Comparison of ENCODE assay signal across 20 mouse cellular contexts in the genomic region with DNA sequence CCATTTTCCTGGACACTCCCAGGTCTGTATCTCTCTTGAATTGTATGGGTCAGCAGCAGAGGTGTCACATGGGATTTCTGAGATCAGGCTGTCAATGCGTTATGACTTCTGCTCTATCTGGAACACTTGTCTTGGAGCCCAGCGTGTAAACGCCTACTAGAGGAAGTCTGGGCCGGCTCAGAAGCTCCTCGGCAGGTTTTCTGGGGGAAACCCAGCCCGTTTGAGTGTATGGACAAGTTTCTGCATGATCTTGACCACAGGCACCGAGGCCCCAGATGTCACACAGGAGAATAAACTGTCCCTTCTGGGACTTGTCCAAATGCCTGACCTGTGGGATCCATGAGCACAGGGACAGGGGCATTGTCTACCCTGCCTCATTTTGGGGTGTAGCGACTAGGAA.
A peak's percentile ranks its signal among the peaks of the same experiment; 100 is the strongest.
DNase-seq lines count a peak whose midpoint lies in the region; ATAC-seq lines count a peak whose summit lies in the region.
"Had no signal": no experiment of that assay in that cellular context is flagged by ENCODE, and none has a peak within 500 bp of the region (broad histone marks: within the 10 kb centered on the region; RNA-seq: fewer than 3 reads in every experiment).

No protein-coding gene starts in this region.

- H3K4me2 ChIP-seq in forebrain, embryonic 15.5 days (replicated peaks): no peak overlapping the region
- H3K4me2 ChIP-seq: embryonic facial prominence, embryonic 13.5 days; limb, embryonic 15.5 days; neural tube, embryonic 15.5 days had no signal

- no peaks in the 10 kb centered on the region for H3K9me3 ChIP-seq in forebrain, embryonic 15.5 days
- H3K9me3 ChIP-seq: embryonic facial prominence, embryonic 13.5 days; limb, embryonic 15.5 days; neural tube, embryonic 15.5 days had no signal

- peaks cover 20% of the 10 kb centered on the region for H3K4me1 ChIP-seq in forebrain, embryonic 15.5 days

- no peak overlapping the region for H3K9ac ChIP-seq in forebrain, embryonic 15.5 days (replicated peaks)
- H3K9ac ChIP-seq: embryonic facial prominence, embryonic 13.5 days; limb, embryonic 15.5 days; neural tube, embryonic 15.5 days had no signal

- no peaks in the 10 kb centered on the region for H3K36me3 ChIP-seq in forebrain, embryonic 15.5 days
- H3K36me3 ChIP-seq: embryonic facial prominence, embryonic 13.5 days; limb, embryonic 15.5 days; neural tube, embryonic 15.5 days had no signal

- ATAC-seq in forebrain, embryonic 15.5 days (replicated peaks): no peak
- ATAC-seq: activated CD4-positive, CD25-positive, alpha-beta regulatory T cell, adult 4 months; Patski had no signal

- DNase-seq in adrenal gland, postnatal 14 days: peak; percentile 13
- DNase-seq in adrenal gland, postnatal 36 days: no peak
- peak; percentile 23 for DNase-seq in thymus, postnatal 25 days
- no peak for DNase-seq in thymus, postnatal 10 days (ENCODE audit: low spot score in 2 of 2)
- DNase-seq in heart, adult 8-10 months (ENCODE audit: low spot score): peak; percentile 48
- peak; percentile 11 for DNase-seq in naive thymus-derived CD4-positive, alpha-beta T cell, adult 2 months (ENCODE audit: low read depth)
- no peak for DNase-seq in layer of hippocampus, postnatal 36 days
- DNase-seq: adrenal gland, postnatal 25 days; cerebellum, adult 9-10 months; kidney, adult 18-20 months; kidney, postnatal 25 days; lung, adult 18-20 months; right cerebral cortex, postnatal 25 days had no signal

- no peaks in the 10 kb centered on the region for H3K27me3 ChIP-seq in forebrain, embryonic 15.5 days
- H3K27me3 ChIP-seq: embryonic facial prominence, embryonic 13.5 days; neural tube, embryonic 15.5 days; Patski had no signal

- H3K4me3 ChIP-seq in forebrain, embryonic 15.5 days: no peak overlapping the region
- H3K4me3 ChIP-seq: embryonic facial prominence, embryonic 13.5 days; limb, embryonic 15.5 days; neural tube, embryonic 15.5 days had no signal

- no peak overlapping the region for H3K27ac ChIP-seq in forebrain, embryonic 15.5 days (replicated peaks)
- H3K27ac ChIP-seq: embryonic facial prominence, embryonic 13.5 days; limb, embryonic 15.5 days; neural tube, embryonic 15.5 days; stomach, postnatal 0 days had no signal

- WGBS in forebrain, embryonic 15.5 days: 73% methylated on average over 8 of the region's 8 CpGs

Comparison
In these comparisons a context has a peak if more than half of its experiments do, and no peak if none do; other contexts are left out.
1. DNase-seq: peak in adrenal gland, postnatal 14 days (single experiment), thymus, postnatal 25 days (single experiment), heart, adult 8-10 months (single experiment) and naive thymus-derived CD4-positive, alpha-beta T cell, adult 2 months (single experiment); none in adrenal gland, postnatal 36 days (0 of 2), thymus, postnatal 10 days (0 of 2) and layer of hippocampus, postnatal 36 days (0 of 2).